Mouse (Mus musculus): ENCODE measurements around the gene Fst. TPM values are rescaled to one million over a fixed set of nuclear protein-coding genes. Genes with fewer than 3 reads are reported as not detected.

Gene Fst
- polyA plus RNA-seq, 1 experiment from 2014 or later = 2.2 TPM

GRCm38 (mm10) chr13:114462548-114463408 lies 4.0 kb upstream of the Fst start:
- Histone ChIP-seq H3K36me3 (ENCODE audit: control insufficient read depth, insufficient read depth, low read length) (no peaks in the 10 kb centered on the region), H3K9me3 (ENCODE audit: control insufficient read depth, low read length) (no peaks in the 10 kb centered on the region), H3K4me2 (replicated peaks; ENCODE audit: low read depth, low read length) (no peak overlapping the region), H3K4me1 (ENCODE audit: control insufficient read depth, insufficient read depth, low read length) (peaks cover 4% of the 10 kb centered on the region; the same call in 1 of the 2 replicates), H3K9ac (ENCODE audit: low read depth, low read length) (no peak overlapping the region), H3K27ac (ENCODE audit: low read depth, low read length) (no peak overlapping the region), H3K27me3 (ENCODE audit: control insufficient read depth, insufficient read depth, low read length) (peaks cover 22% of the 10 kb centered on the region), H3K4me3 (ENCODE audit: low read length) (no peak overlapping the region)
- 84% methylated on average over 8 of the region's 8 CpGs for WGBS
- no peak for ATAC-seq (ENCODE audit: low FRiP score, low TSS enrichment)

DNA sequence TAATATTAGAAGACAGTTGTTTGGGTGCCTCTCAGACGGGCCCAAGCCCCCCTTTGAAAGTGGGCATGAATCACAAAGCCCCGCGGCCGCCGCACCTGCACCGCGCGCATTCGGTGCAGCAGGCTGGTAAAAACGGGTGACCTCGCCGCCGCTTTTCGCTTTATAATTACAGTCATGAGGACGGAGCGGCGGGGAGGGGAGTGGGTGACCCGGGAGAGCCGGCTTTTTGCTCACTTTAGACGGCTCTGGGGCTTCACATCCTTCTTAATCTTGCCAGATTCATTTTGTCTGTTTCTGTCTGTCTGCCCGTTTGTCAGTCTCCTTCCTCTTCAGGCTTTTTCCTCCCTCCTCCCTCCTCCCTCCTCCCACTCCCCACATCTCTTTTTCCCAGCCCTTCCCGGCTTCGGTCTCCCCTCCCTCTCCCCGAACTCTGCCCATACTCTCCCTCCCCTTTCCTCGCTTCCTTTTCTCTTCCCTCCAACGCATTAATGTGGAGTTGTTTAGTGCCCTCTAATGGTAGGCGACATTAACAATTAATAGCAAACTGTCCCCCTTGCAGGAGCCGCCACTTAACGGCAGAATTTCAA lies 1.6 kb upstream of the Fst start:
- Histone ChIP-seq H3K4me3 (ENCODE audit: low read length) (peak overlapping the region; percentile 56), H3K27ac (ENCODE audit: low read depth, low read length) (no peak overlapping the region), H3K4me1 (ENCODE audit: control insufficient read depth, insufficient read depth, low read length) (peaks cover 16% of the 10 kb centered on the region), H3K27me3 (ENCODE audit: control insufficient read depth, insufficient read depth, low read length) (peaks cover 40% of the 10 kb centered on the region), H3K36me3 (ENCODE audit: control insufficient read depth, insufficient read depth, low read length) (no peaks in the 10 kb centered on the region), H3K4me2 (replicated peaks; ENCODE audit: low read depth, low read length) (peak overlapping the region; percentile 96), H3K9ac (ENCODE audit: low read depth, low read length) (0 out of 2 replicates have a peak overlapping the region, but pooled peaks have one; percentile 7), H3K9me3 (ENCODE audit: control insufficient read depth, low read length) (no peaks in the 10 kb centered on the region)
- ATAC-seq (ENCODE audit: low FRiP score, low TSS enrichment) = peak; percentile 54
- WGBS = under 1% methylated on average over 29 of the region's 29 CpGs

- no peak for ATAC-seq (ENCODE audit: low FRiP score, low TSS enrichment)
- H3K9ac ChIP-seq (ENCODE audit: low read depth, low read length) = peak overlapping the region; percentile 54
- under 1% methylated on average over 16 of the region's 16 CpGs for WGBS
- no peak overlapping the region for H3K27ac ChIP-seq (ENCODE audit: low read depth, low read length)
- H3K36me3 ChIP-seq (ENCODE audit: control insufficient read depth, insufficient read depth, low read length) = no peaks in the 10 kb centered on the region
- peak overlapping the region; percentile 56 for H3K4me3 ChIP-seq (ENCODE audit: low read length)
- peak overlapping the region; percentile 96 for H3K4me2 ChIP-seq (replicated peaks; ENCODE audit: low read depth, low read length)
- peaks cover 16% of the 10 kb centered on the region for H3K4me1 ChIP-seq (ENCODE audit: control insufficient read depth, insufficient read depth, low read length)
- no peaks in the 10 kb centered on the region for H3K9me3 ChIP-seq (ENCODE audit: control insufficient read depth, low read length)
- peaks cover 41% of the 10 kb centered on the region for H3K27me3 ChIP-seq (ENCODE audit: control insufficient read depth, insufficient read depth, low read length)
Observed at GRCm38 (mm10) chr13:114459701-114460160, 980 bp upstream of the Fst start.

DNA sequence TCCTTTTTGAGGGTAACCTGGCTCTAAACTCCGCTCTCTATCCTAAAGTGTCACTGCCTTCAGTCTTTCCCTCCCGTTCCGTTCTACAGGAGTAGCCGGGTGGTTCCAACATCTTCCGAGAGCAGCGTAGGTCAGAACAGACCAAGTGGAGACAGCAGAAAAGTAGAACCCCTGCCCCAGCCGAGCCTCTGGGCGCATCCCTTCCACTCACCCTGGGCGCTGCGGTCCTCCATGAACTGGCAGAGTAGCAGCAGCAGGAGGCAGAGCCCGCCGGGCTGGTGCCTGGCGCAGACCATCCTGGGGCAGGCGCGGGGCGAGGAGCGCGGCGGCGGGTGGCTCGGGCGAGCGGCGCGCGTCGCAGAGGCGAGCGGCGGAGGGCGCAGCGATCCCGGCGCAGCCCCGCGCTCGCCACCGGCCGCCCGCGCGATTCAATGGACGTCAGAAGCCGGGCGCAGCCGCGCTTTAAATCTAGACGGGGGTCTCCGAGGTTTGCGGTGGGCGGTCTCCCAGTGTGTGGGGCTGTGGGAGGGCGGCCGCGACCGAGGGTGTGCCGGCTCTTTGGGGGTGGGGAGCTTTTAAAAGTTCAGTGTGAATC lies 363 bp downstream of the Fst start:
- H3K36me3 ChIP-seq (ENCODE audit: control insufficient read depth, insufficient read depth, low read length) = no peaks in the 10 kb centered on the region
- under 1% methylated on average over 56 of the region's 56 CpGs for WGBS
- peak overlapping the region; percentile 56 for H3K4me3 ChIP-seq (ENCODE audit: low read length)
- peaks cover 41% of the 10 kb centered on the region for H3K27me3 ChIP-seq (ENCODE audit: control insufficient read depth, insufficient read depth, low read length)
- peak; percentile 74 for ATAC-seq (ENCODE audit: low FRiP score, low TSS enrichment)
- peak overlapping the region; percentile 54; the same call in 1 of the 2 replicates for H3K9ac ChIP-seq (ENCODE audit: low read depth, low read length)
- no peak overlapping the region for H3K27ac ChIP-seq (ENCODE audit: low read depth, low read length)
- H3K4me2 ChIP-seq (replicated peaks; ENCODE audit: low read depth, low read length) = peak overlapping the region; percentile 96
- H3K4me1 ChIP-seq (ENCODE audit: control insufficient read depth, insufficient read depth, low read length) = peaks cover 16% of the 10 kb centered on the region
- H3K9me3 ChIP-seq (ENCODE audit: control insufficient read depth, low read length) = no peaks in the 10 kb centered on the region

DNA sequence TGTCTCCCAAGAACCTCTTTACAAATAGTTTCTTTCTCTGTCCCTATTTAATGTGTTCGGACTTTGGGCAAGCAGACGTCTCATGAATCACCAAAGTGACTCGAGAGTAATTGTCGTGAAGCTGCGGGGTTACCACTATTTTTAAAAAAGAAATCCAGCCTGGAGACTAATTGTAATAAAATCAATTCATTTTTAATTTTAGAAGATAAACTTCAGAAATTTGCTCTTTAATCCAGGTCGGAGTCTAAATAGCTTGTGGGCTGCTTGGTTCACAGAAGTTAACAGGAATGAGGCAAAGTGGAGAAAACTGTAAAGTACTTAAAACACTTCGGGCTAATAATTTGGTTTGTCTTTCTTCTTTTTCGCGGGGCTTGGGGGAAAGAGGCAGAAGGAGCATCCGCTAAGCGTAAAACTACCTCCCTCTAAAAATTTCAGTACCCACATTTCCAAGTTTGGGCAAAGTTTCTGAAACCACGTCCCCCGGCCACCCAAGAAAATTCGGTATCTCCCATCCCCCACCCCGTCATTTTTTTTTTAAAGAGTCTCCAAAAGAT lies 1.1 kb downstream of the Fst start:
- Histone ChIP-seq H3K36me3 (ENCODE audit: control insufficient read depth, insufficient read depth, low read length) (no peaks in the 10 kb centered on the region), H3K9me3 (ENCODE audit: control insufficient read depth, low read length) (no peaks in the 10 kb centered on the region), H3K27me3 (ENCODE audit: control insufficient read depth, insufficient read depth, low read length) (peaks cover 41% of the 10 kb centered on the region), H3K27ac (ENCODE audit: low read depth, low read length) (no peak overlapping the region), H3K9ac (ENCODE audit: low read depth, low read length) (peak overlapping the region; percentile 54; the same call in 1 of the 2 replicates), H3K4me3 (ENCODE audit: low read length) (peak overlapping the region; percentile 56), H3K4me2 (replicated peaks; ENCODE audit: low read depth, low read length) (peak overlapping the region; percentile 96), H3K4me1 (ENCODE audit: control insufficient read depth, insufficient read depth, low read length) (peaks cover 16% of the 10 kb centered on the region)
- no peak for ATAC-seq (ENCODE audit: low FRiP score, low TSS enrichment)
- under 1% methylated on average over 15 of the region's 15 CpGs for WGBS

DNA sequence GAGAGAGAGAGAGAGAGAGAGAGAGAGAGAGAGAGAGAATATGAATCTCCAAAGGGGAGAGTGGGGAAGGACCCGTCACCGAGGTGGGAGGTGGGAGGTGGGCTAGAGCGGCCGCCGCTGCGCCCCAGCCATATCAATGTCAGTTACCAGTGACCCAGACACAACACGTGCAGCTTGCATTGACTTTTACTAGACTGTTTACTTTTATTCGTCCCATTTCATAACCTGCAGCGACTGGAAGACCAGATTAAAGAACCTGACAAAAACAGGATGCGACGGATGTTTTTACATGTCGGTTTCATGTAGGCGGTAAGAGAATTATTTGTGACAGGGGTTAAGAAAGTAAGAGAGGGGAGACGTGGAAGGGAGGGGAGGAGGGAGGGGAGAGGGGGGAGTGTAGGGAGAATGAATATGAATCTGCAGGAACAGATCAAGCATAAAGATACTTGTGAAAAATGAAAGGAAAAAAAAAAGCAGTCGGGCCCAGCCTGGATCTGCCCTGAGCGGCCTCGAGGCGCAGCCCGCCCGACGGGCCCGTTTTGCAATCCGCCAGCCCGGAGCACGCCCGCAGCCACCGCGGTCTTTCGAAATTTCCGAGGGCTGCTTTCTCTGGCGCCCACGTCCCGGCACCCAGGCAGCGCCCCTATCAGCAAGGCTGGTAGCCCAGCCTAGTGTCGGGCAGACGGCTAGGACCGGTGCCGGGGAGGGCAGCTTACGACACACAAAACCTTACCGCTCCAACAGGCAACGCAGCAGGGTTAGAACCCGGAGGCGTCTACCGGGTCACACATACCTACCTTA lies 1.8 kb downstream of the Fst start:
- whole genome bisulfite sequencing = under 1% methylated on average over 44 of the region's 44 CpGs
- Histone ChIP-seq H3K9ac (ENCODE audit: low read depth, low read length) (peak overlapping the region; percentile 18; the same call in 1 of the 2 replicates), H3K4me2 (replicated peaks; ENCODE audit: low read depth, low read length) (peak overlapping the region; percentile 96), H3K27ac (ENCODE audit: low read depth, low read length) (no peak overlapping the region), H3K9me3 (ENCODE audit: control insufficient read depth, low read length) (no peaks in the 10 kb centered on the region), H3K4me1 (ENCODE audit: control insufficient read depth, insufficient read depth, low read length) (peaks cover 16% of the 10 kb centered on the region), H3K36me3 (ENCODE audit: control insufficient read depth, insufficient read depth, low read length) (no peaks in the 10 kb centered on the region), H3K4me3 (ENCODE audit: low read length) (peak overlapping the region; percentile 56), H3K27me3 (ENCODE audit: control insufficient read depth, insufficient read depth, low read length) (peaks cover 41% of the 10 kb centered on the region)
- no peak; the same call in 1 of the 2 replicates for ATAC-seq (ENCODE audit: low FRiP score, low TSS enrichment)

- WGBS = 2% methylated on average over 14 of the region's 14 CpGs
- no peak; the same call in 1 of the 2 replicates for ATAC-seq (ENCODE audit: low FRiP score, low TSS enrichment)
Observed at GRCm38 (mm10) chr13:114456224-114456623, 2.5 kb downstream of the Fst start.

GRCm38 (mm10) chr13:114455788-114456187 lies 3.0 kb downstream of the Fst start:
- no peak for ATAC-seq (ENCODE audit: low FRiP score, low TSS enrichment)
- peak overlapping the region; percentile 96 for H3K4me2 ChIP-seq (replicated peaks; ENCODE audit: low read depth, low read length)
- no peaks in the 10 kb centered on the region for H3K36me3 ChIP-seq (ENCODE audit: control insufficient read depth, insufficient read depth, low read length)
- no peak overlapping the region for H3K27ac ChIP-seq (ENCODE audit: low read depth, low read length)
- H3K9ac ChIP-seq (ENCODE audit: low read depth, low read length) = no peak overlapping the region
- 44% methylated on average over 13 of the region's 13 CpGs for WGBS
- H3K4me1 ChIP-seq (ENCODE audit: control insufficient read depth, insufficient read depth, low read length) = peaks cover 16% of the 10 kb centered on the region
- H3K27me3 ChIP-seq (ENCODE audit: control insufficient read depth, insufficient read depth, low read length) = peaks cover 41% of the 10 kb centered on the region
- H3K9me3 ChIP-seq (ENCODE audit: control insufficient read depth, low read length) = no peaks in the 10 kb centered on the region
- peak overlapping the region; percentile 56; the same call in 1 of the 2 replicates for H3K4me3 ChIP-seq (ENCODE audit: low read length)

More at GRCm38 (mm10) chr13:114456224-114456623, 2.5 kb downstream of the Fst start:
- Histone ChIP-seq H3K9me3 (ENCODE audit: control insufficient read depth, low read length) (no peaks in the 10 kb centered on the region), H3K27me3 (ENCODE audit: control insufficient read depth, insufficient read depth, low read length) (peaks cover 41% of the 10 kb centered on the region), H3K9ac (ENCODE audit: low read depth, low read length) (no peak overlapping the region), H3K4me2 (replicated peaks; ENCODE audit: low read depth, low read length) (peak overlapping the region; percentile 96), H3K4me3 (ENCODE audit: low read length) (peak overlapping the region; percentile 56), H3K36me3 (ENCODE audit: control insufficient read depth, insufficient read depth, low read length) (no peaks in the 10 kb centered on the region), H3K4me1 (ENCODE audit: control insufficient read depth, insufficient read depth, low read length) (peaks cover 16% of the 10 kb centered on the region), H3K27ac (ENCODE audit: low read depth, low read length) (no peak overlapping the region)

All from kidney, embryonic 14.5 days (tissue).